Mouse (Mus musculus): ENCODE results near the gene Coq7.

Coq7 gene

GRCm38 (mm10) chr7:118533178-118533578 lies at the start of gene Coq7:
Gene Coq7 (minus strand): TSS chr7:118533356.
- peak; percentile 94 for DNase-seq (ENCODE audit: low spot score)

- no peak for DNase-seq (ENCODE audit: low spot score)
Observed at GRCm38 (mm10) chr7:118579938-118580337, 46.8 kb upstream of the Coq7 start.

GRCm38 (mm10) chr7:118578269-118578668 lies 45.1 kb upstream of the Coq7 start:
- DNase-seq (ENCODE audit: low spot score) = no peak

GRCm38 (mm10) chr7:118572039-118572438 lies 38.9 kb upstream of the Coq7 start:
- DNase-seq (ENCODE audit: low spot score) = no peak

- no peak for DNase-seq (ENCODE audit: low spot score)
Observed at GRCm38 (mm10) chr7:118571350-118571749, 38.2 kb upstream of the Coq7 start.

- peak; percentile 38 for DNase-seq (ENCODE audit: low spot score)
Observed at GRCm38 (mm10) chr7:118569121-118569543, 36.0 kb upstream of the Coq7 start.

GRCm38 (mm10) chr7:118554290-118554689 lies 21.1 kb upstream of the Coq7 start:
- DNase-seq (ENCODE audit: low spot score) = no peak

GRCm38 (mm10) chr7:118553881-118554280 lies 20.7 kb upstream of the Coq7 start:
- DNase-seq (ENCODE audit: low spot score) = no peak

GRCm38 (mm10) chr7:118547451-118547850 lies 14.3 kb upstream of the Coq7 start:
- no peak for DNase-seq (ENCODE audit: low spot score)

- DNase-seq (ENCODE audit: low spot score) = no peak
Observed at GRCm38 (mm10) chr7:118544128-118544527, 11.0 kb upstream of the Coq7 start.

- DNase-seq (ENCODE audit: low spot score) = no peak
Observed at GRCm38 (mm10) chr7:118535076-118535475, 1.9 kb upstream of the Coq7 start.

- DNase-seq (ENCODE audit: low spot score) = no peak
Observed at GRCm38 (mm10) chr7:118534326-118534725, 1.2 kb upstream of the Coq7 start.

GRCm38 (mm10) chr7:118532519-118533177 lies 508 bp downstream of the Coq7 start:
- peak; percentile 98 for DNase-seq (ENCODE audit: low spot score)

- DNase-seq (ENCODE audit: low spot score) = no peak
Observed at GRCm38 (mm10) chr7:118526967-118527366, 6.2 kb downstream of the Coq7 start.

- DNase-seq (ENCODE audit: low spot score) = no peak
Observed at GRCm38 (mm10) chr7:118522077-118522476, 11.1 kb downstream of the Coq7 start.

- no peak for DNase-seq (ENCODE audit: low spot score)
Observed at GRCm38 (mm10) chr7:118519661-118520060, 13.5 kb downstream of the Coq7 start.

GRCm38 (mm10) chr7:118518687-118519086 lies 14.5 kb downstream of the Coq7 start:
- peak; percentile 36 for DNase-seq (ENCODE audit: low spot score)

GRCm38 (mm10) chr7:118517819-118518218 lies 15.3 kb downstream of the Coq7 start:
- no peak for DNase-seq (ENCODE audit: low spot score)

GRCm38 (mm10) chr7:118508556-118508955 lies 24.6 kb downstream of the Coq7 start:
- DNase-seq (ENCODE audit: low spot score) = no peak

GRCm38 (mm10) chr7:118503844-118504243 lies 29.3 kb downstream of the Coq7 start:
- DNase-seq (ENCODE audit: low spot score) = no peak

GRCm38 (mm10) chr7:118502333-118502732 lies 30.8 kb downstream of the Coq7 start:
- DNase-seq (ENCODE audit: low spot score) = no peak

GRCm38 (mm10) chr7:118499784-118500435 lies 33.2 kb downstream of the Coq7 start:
- DNase-seq (ENCODE audit: low spot score) = no peak

- DNase-seq (ENCODE audit: low spot score) = no peak
Observed at GRCm38 (mm10) chr7:118498984-118499783, 34.0 kb downstream of the Coq7 start.

Data from layer of hippocampus, adult 9-10 months (tissue).